Mouse (Mus musculus): ENCODE data around the gene Capn11. TPM values are rescaled to one million over a fixed set of nuclear protein-coding genes. Genes with fewer than 3 reads are reported as not detected.

The Capn11 gene
- polyA plus RNA-seq, 1 experiment from 2014 or later = 0.72 TPM

DNA sequence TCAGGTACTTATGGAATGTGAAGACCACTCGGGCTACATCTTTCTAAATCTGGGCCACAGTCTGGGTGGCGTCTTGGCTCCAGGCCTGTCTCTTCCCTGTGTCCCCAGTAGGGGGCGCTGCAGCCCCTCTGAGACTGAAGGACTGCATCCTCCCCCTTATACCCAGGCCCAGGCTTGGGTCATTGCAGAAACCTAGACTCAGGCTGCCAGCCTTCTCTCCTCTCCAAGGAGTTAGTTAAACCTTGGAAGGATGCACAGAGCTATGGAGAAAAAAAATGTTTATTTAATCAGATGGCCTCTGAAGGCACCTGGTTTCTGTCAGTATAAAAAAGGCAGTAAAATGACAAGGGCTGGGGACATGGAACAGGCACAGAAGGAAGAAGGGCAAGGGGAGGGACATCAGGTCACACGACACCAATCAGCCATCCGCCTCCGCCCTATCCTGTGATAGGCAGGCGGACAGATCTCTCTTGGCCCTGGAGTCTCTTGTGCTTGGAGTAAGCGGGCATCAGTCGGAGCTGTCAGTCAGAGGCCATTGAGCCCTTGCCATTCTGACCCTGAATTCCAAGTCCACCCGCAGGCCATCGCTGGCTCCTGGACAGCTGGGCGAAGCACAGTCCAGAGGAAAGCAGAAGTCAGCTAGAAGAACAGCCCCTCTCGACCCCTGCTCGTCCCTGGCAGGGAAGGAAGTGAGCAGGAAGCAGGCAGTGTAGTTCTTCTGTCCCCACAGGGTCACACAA, 74.0 kb downstream of the Capn11 start:
- ATAC-seq (ENCODE audit: low read depth) = peak; percentile 58
- no peak overlapping the region for H3K4me3 ChIP-seq (ENCODE audit: low read length)
- WGBS = 22% methylated on average over 14 of the region's 14 CpGs

DNA sequence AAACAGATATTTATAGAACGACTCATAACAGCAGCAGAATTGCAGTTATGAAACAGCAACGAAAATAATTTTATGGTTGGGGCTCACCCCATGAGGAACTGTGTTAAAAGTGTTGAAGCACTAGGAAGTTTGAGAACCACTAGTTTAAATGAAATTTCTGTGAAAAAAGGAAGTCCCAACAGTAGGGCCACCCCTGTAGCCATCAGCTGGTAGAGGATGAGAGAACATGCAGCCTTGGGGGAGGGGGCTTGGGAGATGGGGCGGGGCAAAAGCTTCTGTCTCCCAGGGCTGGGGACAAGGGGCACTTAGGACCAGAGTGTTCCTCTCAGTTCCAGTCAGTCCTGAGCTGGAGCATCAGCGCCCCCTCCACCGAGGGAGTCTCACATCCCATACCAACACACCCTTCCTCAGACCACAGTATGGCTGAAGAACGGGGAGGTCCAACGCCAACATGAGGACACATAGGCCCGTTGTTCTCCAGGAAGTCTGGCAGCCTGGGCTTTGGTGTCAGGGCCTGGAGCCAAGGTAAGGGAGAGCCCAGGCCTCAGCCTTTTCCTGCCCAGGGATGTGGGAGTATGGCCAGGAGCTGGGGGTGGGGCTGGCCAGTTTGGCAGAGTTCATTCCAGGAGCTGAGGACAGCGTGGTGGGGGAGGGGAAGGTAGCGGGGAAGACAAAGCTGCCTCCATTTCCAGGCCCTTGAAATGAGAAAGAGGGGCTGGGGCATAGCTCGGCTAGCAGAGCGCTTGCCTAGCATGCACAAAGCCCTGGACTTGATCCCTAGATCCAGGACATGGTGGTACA, 74.8 kb downstream of the Capn11 start:
- no peak overlapping the region for H3K4me3 ChIP-seq (ENCODE audit: low read length)
- peaks cover 3% of the 10 kb centered on the region; the same call in 1 of the 2 replicates for H3K9me3 ChIP-seq (ENCODE audit: control insufficient read depth, low read length)
- H3K4me2 ChIP-seq (ENCODE audit: low read depth, low read length) = peak overlapping the region; percentile 12; the same call in 1 of the 2 replicates
- peaks cover 32% of the 10 kb centered on the region for H3K4me1 ChIP-seq (replicated peaks; ENCODE audit: control insufficient read depth, insufficient read depth, low read length)
- no peaks in the 10 kb centered on the region for H3K27me3 ChIP-seq (ENCODE audit: control insufficient read depth, insufficient read depth, low read depth, low read length)
- H3K9ac ChIP-seq (ENCODE audit: low read length) = peak overlapping the region; percentile 48
- peak overlapping the region; percentile 93 for H3K27ac ChIP-seq (ENCODE audit: low read length)
- 34% methylated on average over 12 of the region's 12 CpGs for WGBS
- ATAC-seq (ENCODE audit: low read depth) = peak; percentile 79
- peaks cover 10% of the 10 kb centered on the region for H3K36me3 ChIP-seq (ENCODE audit: control insufficient read depth, insufficient read depth, low read length)

More for the DNA sequence above, 74.0 kb downstream of the Capn11 start:
- Histone ChIP-seq H3K27ac (ENCODE audit: low read length) (peak overlapping the region; percentile 93), H3K9me3 (ENCODE audit: control insufficient read depth, low read length) (peaks cover 3% of the 10 kb centered on the region; the same call in 1 of the 2 replicates), H3K27me3 (ENCODE audit: control insufficient read depth, insufficient read depth, low read depth, low read length) (no peaks in the 10 kb centered on the region), H3K4me2 (ENCODE audit: low read depth, low read length) (peak overlapping the region; percentile 12; the same call in 1 of the 2 replicates), H3K4me1 (replicated peaks; ENCODE audit: control insufficient read depth, insufficient read depth, low read length) (peaks cover 32% of the 10 kb centered on the region), H3K36me3 (ENCODE audit: control insufficient read depth, insufficient read depth, low read length) (peaks cover 10% of the 10 kb centered on the region), H3K9ac (ENCODE audit: low read length) (peak overlapping the region; percentile 48)

DNA sequence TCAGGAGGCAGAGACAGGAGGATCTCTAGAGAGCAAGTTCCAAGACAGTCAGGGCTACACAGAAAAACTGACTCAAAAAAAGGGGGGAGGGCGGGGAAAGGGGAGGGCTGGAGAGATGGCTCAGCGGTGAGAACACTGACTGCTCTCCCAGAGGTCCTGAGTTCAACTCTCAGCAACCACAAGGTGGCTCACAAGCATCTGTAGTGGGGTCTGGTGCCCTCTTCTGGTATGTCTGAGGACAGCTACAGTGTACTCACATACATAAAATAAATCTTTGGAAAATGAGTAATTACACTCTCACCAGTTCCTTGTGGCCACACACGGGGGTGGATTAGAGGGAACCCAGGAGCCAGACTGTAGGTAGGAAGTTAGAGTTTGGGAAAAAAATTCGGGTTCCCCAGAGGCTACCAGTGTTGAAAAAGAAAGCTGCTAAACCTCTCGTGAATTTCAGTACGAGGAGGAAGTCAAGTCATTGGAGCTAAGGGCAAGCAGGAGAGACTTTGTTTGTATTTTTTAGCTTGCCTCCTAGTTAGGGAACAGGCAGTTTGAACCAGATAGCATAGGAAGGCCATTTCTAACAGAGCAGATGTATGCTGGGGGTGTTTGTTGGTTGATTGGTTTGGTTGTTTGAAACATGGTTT, 76.3 kb downstream of the Capn11 start:
- H3K4me1 ChIP-seq (replicated peaks; ENCODE audit: control insufficient read depth, insufficient read depth, low read length) = peaks cover 35% of the 10 kb centered on the region
- H3K27me3 ChIP-seq (ENCODE audit: control insufficient read depth, insufficient read depth, low read depth, low read length) = no peaks in the 10 kb centered on the region
- peaks cover 10% of the 10 kb centered on the region for H3K36me3 ChIP-seq (ENCODE audit: control insufficient read depth, insufficient read depth, low read length)
- no peak overlapping the region for H3K27ac ChIP-seq (ENCODE audit: low read length)
- no peak overlapping the region for H3K4me3 ChIP-seq (ENCODE audit: low read length)
- H3K9ac ChIP-seq (ENCODE audit: low read length) = no peak overlapping the region
- 63% methylated on average over 6 of the region's 6 CpGs for WGBS
- H3K4me2 ChIP-seq (ENCODE audit: low read depth, low read length) = no peak overlapping the region
- no peak for ATAC-seq (ENCODE audit: low read depth)
- H3K9me3 ChIP-seq (ENCODE audit: control insufficient read depth, low read length) = peaks cover 3% of the 10 kb centered on the region; the same call in 1 of the 2 replicates

GRCm38 (mm10) chr17:45582188-45582587, 76.9 kb downstream of the Capn11 start:
- WGBS = 91% methylated on average over 6 of the region's 6 CpGs
- H3K4me3 ChIP-seq (ENCODE audit: low read length) = no peak overlapping the region
- no peak overlapping the region for H3K27ac ChIP-seq (ENCODE audit: low read length)
- ATAC-seq (ENCODE audit: low read depth) = no peak
- peaks cover 35% of the 10 kb centered on the region for H3K4me1 ChIP-seq (replicated peaks; ENCODE audit: control insufficient read depth, insufficient read depth, low read length)
- H3K9ac ChIP-seq (ENCODE audit: low read length) = no peak overlapping the region
- peaks cover 9% of the 10 kb centered on the region for H3K36me3 ChIP-seq (ENCODE audit: control insufficient read depth, insufficient read depth, low read length)
- no peak overlapping the region for H3K4me2 ChIP-seq (ENCODE audit: low read depth, low read length)
- peaks cover 3% of the 10 kb centered on the region; the same call in 1 of the 2 replicates for H3K9me3 ChIP-seq (ENCODE audit: control insufficient read depth, low read length)
- H3K27me3 ChIP-seq (ENCODE audit: control insufficient read depth, insufficient read depth, low read depth, low read length) = no peaks in the 10 kb centered on the region

DNA sequence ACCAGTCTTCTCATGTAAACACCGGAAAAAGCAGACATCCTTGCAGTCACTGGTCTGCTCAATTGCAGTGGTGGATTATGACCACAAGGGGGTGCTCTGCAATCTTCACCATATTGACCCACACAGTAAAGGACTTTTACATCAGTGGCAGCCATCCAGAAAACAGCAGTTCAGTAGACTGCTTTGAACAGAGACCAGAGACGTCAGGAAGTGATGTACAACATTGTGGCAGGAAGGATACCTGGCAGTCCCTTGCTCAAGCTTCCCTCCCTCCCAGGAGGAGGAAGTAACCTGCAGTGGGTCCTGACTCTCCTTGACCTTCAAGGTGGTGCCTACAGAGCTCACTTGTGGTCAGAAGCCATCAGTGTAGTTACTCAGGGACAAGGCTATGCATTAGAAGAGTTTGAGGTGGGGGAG, 77.5 kb downstream of the Capn11 start:
- no peak overlapping the region for H3K4me3 ChIP-seq (ENCODE audit: low read length)
- peak; percentile 29; the same call in 1 of the 2 replicates for ATAC-seq (ENCODE audit: low read depth)
- WGBS = 3% methylated on average over 2 of the region's 2 CpGs
- H3K9ac ChIP-seq (ENCODE audit: low read length) = no peak overlapping the region
- H3K27me3 ChIP-seq (ENCODE audit: control insufficient read depth, insufficient read depth, low read depth, low read length) = no peaks in the 10 kb centered on the region
- H3K9me3 ChIP-seq (ENCODE audit: control insufficient read depth, low read length) = peaks cover 3% of the 10 kb centered on the region; the same call in 1 of the 2 replicates
- no peak overlapping the region for H3K4me2 ChIP-seq (ENCODE audit: low read depth, low read length)
- H3K36me3 ChIP-seq (ENCODE audit: control insufficient read depth, insufficient read depth, low read length) = peaks cover 3% of the 10 kb centered on the region
- H3K27ac ChIP-seq (ENCODE audit: low read length) = peak overlapping the region; percentile 34; the same call in 1 of the 2 replicates
- H3K4me1 ChIP-seq (replicated peaks; ENCODE audit: control insufficient read depth, insufficient read depth, low read length) = peaks cover 35% of the 10 kb centered on the region

DNA sequence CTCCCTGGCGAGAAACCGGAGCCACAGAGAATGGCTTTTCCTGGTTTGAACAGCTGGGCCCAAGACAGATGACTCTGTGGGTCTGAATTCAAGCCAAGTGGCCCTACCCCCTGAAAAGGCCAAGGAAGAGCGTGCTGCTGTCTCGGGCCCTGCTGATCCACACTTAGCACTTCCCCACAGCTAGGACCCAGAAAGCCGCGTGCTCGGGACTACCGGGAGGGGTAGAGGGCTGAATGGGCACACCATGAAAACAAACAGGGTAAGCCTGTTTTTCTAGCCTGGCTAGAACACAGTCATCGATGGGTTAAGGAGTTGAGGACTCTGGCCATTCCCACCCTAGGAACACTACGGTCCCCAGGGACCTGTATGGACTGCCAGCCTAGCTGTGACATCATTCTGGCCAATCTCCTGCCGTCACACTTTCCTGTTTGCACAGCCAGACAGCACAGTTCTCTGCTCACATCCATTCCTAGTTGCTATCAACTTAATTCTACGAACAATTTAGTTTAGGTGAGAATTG, 78.1 kb downstream of the Capn11 start:
- H3K4me3 ChIP-seq (ENCODE audit: low read length) = no peak overlapping the region
- H3K4me1 ChIP-seq (replicated peaks; ENCODE audit: control insufficient read depth, insufficient read depth, low read length) = peaks cover 33% of the 10 kb centered on the region
- 17% methylated on average over 12 of the region's 12 CpGs for WGBS
- H3K9ac ChIP-seq (ENCODE audit: low read length) = peak overlapping the region; percentile 40; the same call in 1 of the 2 replicates
- no peaks in the 10 kb centered on the region for H3K27me3 ChIP-seq (ENCODE audit: control insufficient read depth, insufficient read depth, low read depth, low read length)
- peak; percentile 23; the same call in 1 of the 2 replicates for ATAC-seq (ENCODE audit: low read depth)
- peak overlapping the region; percentile 8; the same call in 1 of the 2 replicates for H3K4me2 ChIP-seq (ENCODE audit: low read depth, low read length)
- H3K9me3 ChIP-seq (ENCODE audit: control insufficient read depth, low read length) = no peaks in the 10 kb centered on the region
- no peaks in the 10 kb centered on the region for H3K36me3 ChIP-seq (ENCODE audit: control insufficient read depth, insufficient read depth, low read length)
- H3K27ac ChIP-seq (ENCODE audit: low read length) = peak overlapping the region; percentile 34

Other genes starting within 250 kb of the Capn11 start
- 58.9 and 60.1 TPM in 2 replicates for gene Cdc5l, start 225.6 kb downstream of the Capn11 start, polyA plus RNA-seq (2015; fragmentation: Nextera tagmentation; extraction: Ambion mirVana)
- 0.96 and 1.2 TPM in 2 replicates for gene Spats1, start 183.9 kb downstream of the Capn11 start, polyA plus RNA-seq (2015; fragmentation: Nextera tagmentation; extraction: Ambion mirVana)
- gene Aars2, start 152.5 kb downstream of the Capn11 start, polyA plus RNA-seq (2015; fragmentation: Nextera tagmentation; extraction: Ambion mirVana) = 18.6 and 19.9 TPM in 2 replicates
- 1.7 and 2.7 TPM in 2 replicates for gene Tcte1, start 135.9 kb downstream of the Capn11 start, polyA plus RNA-seq (2015; fragmentation: Nextera tagmentation; extraction: Ambion mirVana)
- gene Tmem151b, start 109.6 kb downstream of the Capn11 start, polyA plus RNA-seq (2015; fragmentation: Nextera tagmentation; extraction: Ambion mirVana) = 1.2 and 1.4 TPM in 2 replicates
- 3.1 and 3.5 TPM in 2 replicates for gene Nfkbie, start 103.6 kb downstream of the Capn11 start, polyA plus RNA-seq (2015; fragmentation: Nextera tagmentation; extraction: Ambion mirVana)
- 130 and 131 TPM in 2 replicates for gene Slc35b2, start 95.5 kb downstream of the Capn11 start, polyA plus RNA-seq (2015; fragmentation: Nextera tagmentation; extraction: Ambion mirVana)
- gene Hsp90ab1, start 86.1 kb downstream of the Capn11 start, polyA plus RNA-seq (2015; fragmentation: Nextera tagmentation; extraction: Ambion mirVana) = 1,477 and 1,506 TPM in 2 replicates
- 100 and 106 TPM in 2 replicates for gene Slc29a1, start 59.7 kb downstream of the Capn11 start, polyA plus RNA-seq (2015; fragmentation: Nextera tagmentation; extraction: Ambion mirVana)
- gene Mymx, start 57.2 kb downstream of the Capn11 start, polyA plus RNA-seq (2015; fragmentation: Nextera tagmentation; extraction: Ambion mirVana) = 0.39 and 0.91 TPM in 2 replicates
- 191 and 214 TPM in 2 replicates for gene Mrpl14, start 27.0 kb upstream of the Capn11 start, polyA plus RNA-seq (2015; fragmentation: Nextera tagmentation; extraction: Ambion mirVana)
- 52.7 and 55.6 TPM in 2 replicates for gene Tmem63b, start 27.6 kb upstream of the Capn11 start, polyA plus RNA-seq (2015; fragmentation: Nextera tagmentation; extraction: Ambion mirVana)
- not detected in 2 replicates for gene 1600014C23Rik, start 74.5 kb upstream of the Capn11 start, polyA plus RNA-seq (2015; fragmentation: Nextera tagmentation; extraction: Ambion mirVana)